Mouse (Mus musculus): ENCODE results near the gene Lpo. TPM values are rescaled to one million over a fixed set of nuclear protein-coding genes. Genes with fewer than 3 reads are reported as not detected.
A peak's percentile ranks its signal among the peaks of the same experiment; 100 is the strongest.

Gene Lpo
- polyA plus RNA-seq, 1 experiment from 2014 or later = 0.05 TPM

DNA sequence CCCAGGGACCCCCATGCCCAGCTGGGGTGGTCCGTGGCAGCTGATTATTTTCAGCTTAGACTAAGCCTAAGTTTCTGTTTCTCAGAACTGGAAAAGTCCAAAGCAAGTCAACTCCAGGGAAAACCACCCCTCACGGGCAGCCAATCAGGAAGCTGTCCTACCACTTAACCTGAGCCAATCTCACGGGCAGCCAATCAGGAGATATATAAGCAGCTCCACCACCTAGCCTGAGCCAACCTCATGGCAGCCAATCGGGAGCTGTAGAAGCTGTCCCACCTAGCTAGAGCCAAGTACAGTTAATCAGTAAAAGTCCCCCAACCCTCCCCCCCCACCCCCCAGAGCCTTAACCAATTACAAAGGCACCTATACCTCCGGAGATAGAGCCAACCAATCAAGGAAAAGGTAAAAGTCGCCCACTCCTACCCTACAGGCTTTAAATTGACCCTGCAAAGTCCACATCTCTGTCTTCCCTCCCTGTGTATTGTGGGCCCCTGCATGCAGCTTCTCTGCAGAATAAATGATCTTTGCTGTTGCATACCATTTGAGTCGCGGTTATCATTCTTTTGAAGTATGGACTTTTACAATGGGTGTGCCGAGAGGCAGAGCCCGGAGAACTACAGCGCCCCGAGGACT is 19.0 kb upstream of the Lpo start:
- Histone ChIP-seq H3K27me3 (replicated peaks) (no peaks in the 10 kb centered on the region), H3K4me2 (replicated peaks) (peak overlapping the region; percentile 12; the same call in 1 of the 2 replicates), H3K9me3 (no peaks in the 10 kb centered on the region), H3K4me3 (replicated peaks) (no peak overlapping the region), H3K9ac (no peak overlapping the region), H3K4me1 (replicated peaks) (no peaks in the 10 kb centered on the region), H3K36me3 (no peaks in the 10 kb centered on the region), H3K27ac (peak overlapping the region; percentile 40; the same call in 1 of the 2 replicates)
- ATAC-seq = peak; percentile 94
- WGBS = 60% methylated on average over 12 of the region's 12 CpGs

GRCm38 (mm10) chr11:87841436-87841835 is 13.3 kb upstream of the Lpo start:
- H3K4me2 ChIP-seq (replicated peaks) = no peak overlapping the region
- ATAC-seq = no peak
- no peak overlapping the region for H3K4me3 ChIP-seq (replicated peaks)
- H3K4me1 ChIP-seq (replicated peaks) = no peaks in the 10 kb centered on the region
- H3K27me3 ChIP-seq (replicated peaks) = no peaks in the 10 kb centered on the region
- 82% methylated on average over 3 of the region's 3 CpGs for WGBS
- H3K9ac ChIP-seq = no peak overlapping the region
- no peaks in the 10 kb centered on the region for H3K36me3 ChIP-seq
- H3K27ac ChIP-seq = no peak overlapping the region
- H3K9me3 ChIP-seq = no peaks in the 10 kb centered on the region

- Histone ChIP-seq H3K9ac (no peak overlapping the region), H3K4me2 (replicated peaks) (no peak overlapping the region), H3K27ac (no peak overlapping the region), H3K36me3 (no peaks in the 10 kb centered on the region), H3K27me3 (replicated peaks) (no peaks in the 10 kb centered on the region), H3K4me3 (replicated peaks) (no peak overlapping the region), H3K4me1 (replicated peaks) (no peaks in the 10 kb centered on the region), H3K9me3 (no peaks in the 10 kb centered on the region)
- no peak for ATAC-seq
- WGBS = 74% methylated on average over 8 of the region's 8 CpGs
These were observed 12.6 kb upstream of the Lpo start for GRCm38 (mm10) chr11:87840676-87841075.

DNA sequence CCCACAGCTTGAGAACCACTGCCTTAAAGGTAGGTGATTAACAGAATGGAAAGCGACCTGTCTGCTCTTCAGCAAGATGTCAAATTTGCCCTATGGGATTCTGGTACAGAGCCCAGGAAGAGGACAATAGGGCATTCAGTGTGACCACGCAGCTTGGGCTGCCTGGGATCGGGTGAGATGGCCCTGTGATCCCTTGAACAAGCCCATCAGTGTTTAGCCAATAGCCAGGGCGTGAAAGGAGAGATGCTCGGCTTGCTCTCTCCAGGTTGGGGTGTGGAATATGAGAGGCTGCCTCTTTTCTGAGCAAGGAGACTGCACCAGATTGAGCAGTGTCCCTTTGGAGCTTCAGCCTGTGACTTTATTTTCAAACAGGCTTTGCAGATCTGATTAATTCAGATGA is 6.6 kb downstream of the Lpo start:
- 0 out of 2 replicates have a peak, but pooled peaks cover 4% of the 10 kb centered on the region for H3K27me3 ChIP-seq (replicated peaks)

DNA sequence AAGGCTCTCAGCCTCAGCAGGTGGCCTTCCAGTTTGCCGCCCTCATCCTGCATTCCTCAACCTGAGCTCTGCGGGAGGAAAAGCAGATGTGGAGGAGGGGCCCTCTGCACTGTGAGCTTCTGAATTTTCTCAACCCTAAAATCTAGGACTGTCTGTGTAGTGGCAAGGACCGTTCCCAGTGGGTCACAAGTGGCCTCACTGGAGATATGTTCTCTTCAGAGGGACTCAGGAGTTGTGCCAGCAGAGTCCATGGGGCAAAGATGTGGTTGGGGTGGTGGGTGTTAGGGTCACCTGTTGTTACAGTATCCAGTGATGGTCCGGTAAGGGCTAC is 10.7 kb downstream of the Lpo start:
- H3K4me1 ChIP-seq (replicated peaks) = 0 out of 2 replicates have a peak, but pooled peaks cover 5% of the 10 kb centered on the region
- WGBS = 30% methylated on average over 4 of the region's 4 CpGs
- peaks cover 9% of the 10 kb centered on the region; the same call in 1 of the 2 replicates for H3K27me3 ChIP-seq (replicated peaks)
- no peak overlapping the region for H3K27ac ChIP-seq
- no peaks in the 10 kb centered on the region for H3K9me3 ChIP-seq
- ATAC-seq = no peak
- peak overlapping the region; percentile 81 for H3K4me2 ChIP-seq (replicated peaks)
- no peaks in the 10 kb centered on the region for H3K36me3 ChIP-seq
- peak overlapping the region; percentile 41 for H3K4me3 ChIP-seq (replicated peaks)
- H3K9ac ChIP-seq = peak overlapping the region; percentile 37; the same call in 1 of the 2 replicates

More for the DNA sequence above, 6.6 kb downstream of the Lpo start:
- no peak overlapping the region for H3K4me3 ChIP-seq (replicated peaks)
- H3K36me3 ChIP-seq = no peaks in the 10 kb centered on the region
- no peak overlapping the region for H3K4me2 ChIP-seq (replicated peaks)
- WGBS = 51% methylated on average over 5 of the region's 5 CpGs
- no peak for ATAC-seq
- H3K4me1 ChIP-seq (replicated peaks) = 0 out of 2 replicates have a peak, but pooled peaks cover 5% of the 10 kb centered on the region
- H3K27ac ChIP-seq = no peak overlapping the region
- H3K9ac ChIP-seq = no peak overlapping the region
- no peaks in the 10 kb centered on the region for H3K9me3 ChIP-seq

DNA sequence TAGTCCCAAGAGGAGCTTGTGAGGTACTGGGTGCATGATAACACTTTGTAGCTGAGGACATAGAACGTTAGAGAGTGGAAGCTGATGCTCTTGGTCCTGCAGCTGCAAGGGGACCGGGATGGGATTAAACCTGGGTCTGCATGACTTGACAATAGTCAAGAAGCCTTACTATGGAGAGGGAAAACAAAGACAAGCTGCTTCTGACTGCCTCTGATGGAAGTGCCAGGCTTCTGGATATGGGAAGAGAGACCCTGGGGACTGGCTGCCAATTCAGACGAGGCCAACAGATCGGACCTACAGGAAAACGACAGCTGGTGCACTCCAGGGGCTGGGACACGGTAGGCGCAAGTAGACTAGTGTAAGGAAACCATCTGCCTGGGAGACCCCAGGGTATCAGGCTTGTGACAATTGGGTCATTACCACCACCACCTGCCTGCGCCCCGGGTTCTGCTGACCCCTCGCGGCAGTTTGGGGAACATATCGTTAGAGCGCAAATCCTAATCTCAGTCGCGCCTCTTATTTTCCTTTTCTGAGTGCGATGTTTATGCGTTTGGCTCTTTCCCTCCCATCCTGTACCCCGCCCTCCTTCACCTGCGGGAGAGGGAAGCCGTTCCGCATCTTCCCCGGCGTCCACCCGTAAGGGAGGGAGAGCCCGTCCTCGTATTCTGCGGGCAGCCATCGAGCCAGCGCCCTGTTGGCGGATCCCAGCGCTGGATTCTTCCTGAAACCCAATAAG is 11.2 kb downstream of the Lpo start:
- Histone ChIP-seq H3K9me3 (no peaks in the 10 kb centered on the region), H3K36me3 (no peaks in the 10 kb centered on the region), H3K4me3 (replicated peaks) (peak overlapping the region; percentile 41), H3K27me3 (replicated peaks) (peaks cover 9% of the 10 kb centered on the region; the same call in 1 of the 2 replicates), H3K4me2 (replicated peaks) (peak overlapping the region; percentile 81), H3K27ac (no peak overlapping the region), H3K4me1 (replicated peaks) (0 out of 2 replicates have a peak, but pooled peaks cover 5% of the 10 kb centered on the region), H3K9ac (peak overlapping the region; percentile 37)
- peak; percentile 43; the same call in 1 of the 2 replicates for ATAC-seq
- 3% methylated on average over 31 of the region's 31 CpGs for WGBS

- Histone ChIP-seq H3K4me1 (replicated peaks) (0 out of 2 replicates have a peak, but pooled peaks cover 5% of the 10 kb centered on the region), H3K27me3 (replicated peaks) (peaks cover 9% of the 10 kb centered on the region; the same call in 1 of the 2 replicates), H3K9ac (no peak overlapping the region), H3K9me3 (no peaks in the 10 kb centered on the region), H3K27ac (no peak overlapping the region), H3K4me2 (replicated peaks) (no peak overlapping the region), H3K36me3 (no peaks in the 10 kb centered on the region), H3K4me3 (replicated peaks) (no peak overlapping the region)
- no peak for ATAC-seq
- WGBS = 72% methylated on average over 8 of the region's 8 CpGs
These were observed 13.3 kb downstream of the Lpo start for GRCm38 (mm10) chr11:87814831-87815230.

DNA sequence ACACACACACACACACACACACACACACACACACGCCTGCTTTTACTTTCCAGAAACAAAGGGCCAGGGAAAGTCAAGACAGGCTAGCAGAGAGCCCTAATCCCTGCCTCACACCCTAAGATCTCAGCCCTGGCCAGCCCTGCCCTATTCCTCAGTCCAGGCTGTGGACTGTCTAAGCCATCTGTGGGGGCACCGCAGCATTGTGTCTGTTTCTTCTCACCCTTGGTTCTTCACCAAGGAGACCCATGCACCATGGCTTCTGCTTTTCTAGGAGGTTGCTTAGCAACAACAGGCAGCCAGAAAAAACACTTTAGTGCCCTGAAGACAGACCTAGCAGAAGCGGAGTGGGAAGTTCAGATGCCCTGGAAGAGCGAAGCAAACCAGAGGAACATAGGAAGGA is 16.7 kb downstream of the Lpo start:
- Histone ChIP-seq H3K27me3 (replicated peaks) (peaks cover 4% of the 10 kb centered on the region; the same call in 1 of the 2 replicates), H3K36me3 (no peaks in the 10 kb centered on the region), H3K4me2 (replicated peaks) (no peak overlapping the region), H3K27ac (no peak overlapping the region), H3K4me3 (replicated peaks) (no peak overlapping the region), H3K4me1 (replicated peaks) (no peaks in the 10 kb centered on the region), H3K9me3 (no peaks in the 10 kb centered on the region), H3K9ac (no peak overlapping the region)
- no peak for ATAC-seq
- 49% methylated on average over 4 of the region's 4 CpGs for WGBS

GRCm38 (mm10) chr11:87808236-87808635 is 19.9 kb downstream of the Lpo start:
- H3K4me1 ChIP-seq (replicated peaks) = no peaks in the 10 kb centered on the region
- no peak overlapping the region for H3K27ac ChIP-seq
- no peaks in the 10 kb centered on the region for H3K27me3 ChIP-seq (replicated peaks)
- no peaks in the 10 kb centered on the region for H3K9me3 ChIP-seq
- H3K36me3 ChIP-seq = no peaks in the 10 kb centered on the region
- no peak for ATAC-seq
- H3K9ac ChIP-seq = no peak overlapping the region
- H3K4me3 ChIP-seq (replicated peaks) = no peak overlapping the region
- no peak overlapping the region for H3K4me2 ChIP-seq (replicated peaks)
- 76% methylated on average over 7 of the region's 7 CpGs for WGBS

DNA sequence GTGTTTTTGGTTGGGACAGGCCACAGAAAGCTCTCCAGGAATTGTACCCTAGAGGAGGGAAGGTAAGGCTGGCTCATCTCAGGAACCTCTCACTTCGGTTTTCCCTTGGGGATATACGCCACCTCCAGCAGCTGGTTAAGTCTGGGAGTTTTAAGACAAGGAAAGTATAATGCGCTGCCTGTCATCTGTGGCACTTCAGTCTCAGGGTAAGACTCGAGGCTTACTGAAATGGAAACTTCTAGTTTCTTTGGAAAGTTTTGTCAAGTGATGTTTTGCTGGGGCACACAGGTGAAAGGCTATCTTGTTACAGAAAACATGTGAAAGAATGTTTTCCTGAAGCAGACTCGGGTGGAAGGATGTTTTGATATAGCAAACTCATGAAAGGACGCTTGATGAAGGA is 20.7 kb downstream of the Lpo start:
- no peak overlapping the region for H3K9ac ChIP-seq
- no peaks in the 10 kb centered on the region for H3K9me3 ChIP-seq
- ATAC-seq = no peak
- H3K36me3 ChIP-seq = no peaks in the 10 kb centered on the region
- no peak overlapping the region for H3K4me2 ChIP-seq (replicated peaks)
- no peaks in the 10 kb centered on the region for H3K27me3 ChIP-seq (replicated peaks)
- no peaks in the 10 kb centered on the region for H3K4me1 ChIP-seq (replicated peaks)
- 85% methylated on average over 6 of the region's 6 CpGs for WGBS
- no peak overlapping the region for H3K27ac ChIP-seq
- no peak overlapping the region for H3K4me3 ChIP-seq (replicated peaks)

- no peaks in the 10 kb centered on the region for H3K36me3 ChIP-seq
These were observed 22.6 kb downstream of the Lpo start for GRCm38 (mm10) chr11:87805448-87805847.

DNA sequence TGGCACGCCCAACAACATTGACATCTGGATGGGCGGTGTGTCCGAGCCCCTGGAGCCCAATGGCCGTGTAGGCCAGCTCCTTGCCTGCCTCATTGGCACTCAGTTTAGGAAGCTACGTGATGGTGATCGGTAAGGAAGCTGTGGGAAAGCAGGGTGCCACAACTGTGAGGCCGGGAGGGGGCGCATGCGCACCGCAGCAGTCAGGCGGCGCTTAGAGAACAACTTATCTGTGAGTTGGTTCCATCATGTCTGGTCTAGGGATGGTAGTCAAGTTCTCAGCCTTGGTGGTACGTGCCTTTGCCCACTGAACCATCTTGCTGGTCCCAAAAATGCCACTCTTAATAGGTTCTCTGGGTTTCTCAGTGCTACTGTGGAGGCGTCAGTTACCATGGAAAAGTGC is 25.5 kb downstream of the Lpo start:
- Histone ChIP-seq H3K4me1 (replicated peaks) (no peaks in the 10 kb centered on the region), H3K9me3 (no peaks in the 10 kb centered on the region), H3K27me3 (replicated peaks) (no peaks in the 10 kb centered on the region), H3K4me2 (replicated peaks) (no peak overlapping the region), H3K4me3 (replicated peaks) (no peak overlapping the region), H3K9ac (no peak overlapping the region), H3K27ac (no peak overlapping the region), H3K36me3 (no peaks in the 10 kb centered on the region)
- 45% methylated on average over 14 of the region's 14 CpGs for WGBS
- ATAC-seq = no peak

More at GRCm38 (mm10) chr11:87805448-87805847, 22.6 kb downstream of the Lpo start:
- Histone ChIP-seq H3K9ac (no peak overlapping the region), H3K4me2 (replicated peaks) (no peak overlapping the region), H3K4me1 (replicated peaks) (no peaks in the 10 kb centered on the region), H3K4me3 (replicated peaks) (no peak overlapping the region), H3K27ac (no peak overlapping the region), H3K9me3 (no peaks in the 10 kb centered on the region), H3K27me3 (replicated peaks) (no peaks in the 10 kb centered on the region)
- ATAC-seq = no peak
- 72% methylated on average over 1 of the region's 1 CpGs for WGBS

All from intestine, embryonic 15.5 days (tissue).